Mouse (Mus musculus): Measurements from ENCODE around the gene Gm10645. TPM values are rescaled to one million over a fixed set of nuclear protein-coding genes. Genes with fewer than 3 reads are reported as not detected.

Gene Gm10645
- total RNA-seq (2021): under 1 TPM; 0.68 to 0.92 TPM
- long read RNA-seq, experiment 1: 0 reads
- long read RNA-seq, experiment 2: 0 reads

DNA sequence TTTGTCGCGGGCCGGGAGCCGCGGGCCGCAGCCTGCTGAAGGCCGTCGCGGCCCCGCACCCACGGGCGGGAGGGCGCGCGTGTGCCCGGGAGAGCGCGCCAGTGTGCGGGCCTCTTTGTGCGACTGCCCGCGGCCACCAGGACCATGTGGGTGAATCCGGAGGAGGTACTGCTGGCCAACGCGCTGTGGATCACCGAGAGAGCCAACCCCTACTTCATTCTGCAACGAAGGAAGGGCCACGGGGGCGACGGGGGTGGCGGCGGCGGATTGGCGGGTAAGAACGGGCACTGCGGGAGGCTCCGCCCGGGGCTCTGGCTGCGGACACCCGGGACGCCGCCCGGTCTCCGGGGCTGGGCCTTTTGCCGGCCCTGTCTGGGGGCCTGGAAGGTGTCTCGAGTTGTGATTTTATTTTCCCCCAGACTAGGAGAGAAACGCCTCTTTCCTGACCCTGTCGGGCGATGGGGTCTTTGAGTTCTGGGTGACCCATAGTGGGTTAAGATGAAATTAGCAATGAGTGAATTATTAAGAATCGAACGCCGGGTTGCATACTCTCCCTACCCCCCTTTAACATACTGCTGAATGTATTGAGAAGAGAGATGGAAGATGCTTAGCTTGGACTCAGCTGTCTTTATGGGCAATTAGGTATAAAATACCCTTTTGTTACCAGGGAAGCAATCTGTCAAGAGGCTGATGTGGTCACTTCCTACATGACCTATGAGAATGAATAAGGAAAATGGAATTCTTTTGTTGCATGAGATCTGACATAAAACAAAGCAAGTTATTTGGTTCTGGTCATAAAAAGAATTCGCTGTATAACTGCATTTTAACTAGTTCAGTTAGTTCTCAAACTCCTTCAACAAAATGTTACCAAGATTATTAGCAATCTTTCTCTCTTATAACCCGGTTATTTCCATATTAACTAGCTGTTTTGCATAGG is at the start of gene Gm10645:
Gene Gm10645 (minus strand): TSS at position 240 of the 937 bp plus-strand sequence.
- DNase-seq (ENCODE audit: low spot score in 2 of 2): peak; percentile 28 to 36

GRCm38 (mm10) chr8:83215065-83215464 is 49.1 kb upstream of the Gm10645 start:
- DNase-seq (ENCODE audit: low spot score in 2 of 2): no peak

DNA sequence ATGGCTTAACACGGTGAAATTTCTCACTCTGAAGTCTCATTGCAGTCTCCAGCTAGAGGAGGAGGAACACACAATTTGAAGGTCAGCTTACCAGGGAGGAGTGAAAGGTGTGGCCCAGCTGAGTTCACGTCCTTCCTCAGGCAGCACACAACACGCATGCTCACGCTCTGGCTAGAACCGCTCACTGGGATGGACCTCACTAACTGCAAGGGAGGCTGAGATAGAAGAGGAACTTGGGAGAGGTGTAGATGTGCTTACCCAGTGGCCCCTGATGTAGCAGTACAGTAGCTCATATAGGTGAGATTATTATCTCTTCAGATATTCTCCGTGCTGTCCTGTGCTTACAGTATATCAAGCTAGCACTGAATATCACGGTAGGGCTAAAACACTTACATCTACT is 44.7 kb upstream of the Gm10645 start:
- DNase-seq (ENCODE audit: low spot score in 2 of 2): no peak

GRCm38 (mm10) chr8:83209581-83209980 is 43.6 kb upstream of the Gm10645 start:
- no peak for DNase-seq (ENCODE audit: low spot score in 2 of 2)

GRCm38 (mm10) chr8:83205907-83206306 is 39.9 kb upstream of the Gm10645 start:
- DNase-seq (ENCODE audit: low spot score in 2 of 2): no peak

DNA sequence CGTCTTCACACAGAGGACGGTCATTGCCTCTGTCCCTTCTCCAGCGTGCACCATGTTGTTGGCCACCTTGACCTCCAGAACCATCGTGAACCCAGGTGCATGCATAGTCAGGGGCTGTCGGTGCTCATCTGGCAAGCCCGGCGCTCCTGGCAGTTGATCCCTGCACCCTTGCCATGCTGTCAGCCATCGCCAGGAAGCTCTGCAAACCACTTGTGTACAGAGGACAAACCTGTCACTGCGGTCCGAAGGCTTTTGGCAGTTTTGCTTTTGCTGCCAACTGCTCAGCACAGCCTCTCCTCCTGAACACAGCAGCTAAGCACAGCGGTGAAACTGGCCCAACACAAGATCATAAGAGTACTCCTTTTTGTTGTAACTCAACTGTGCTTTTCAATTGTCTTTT is 37.0 kb upstream of the Gm10645 start:
- no peak for DNase-seq (ENCODE audit: low spot score in 2 of 2)

DNA sequence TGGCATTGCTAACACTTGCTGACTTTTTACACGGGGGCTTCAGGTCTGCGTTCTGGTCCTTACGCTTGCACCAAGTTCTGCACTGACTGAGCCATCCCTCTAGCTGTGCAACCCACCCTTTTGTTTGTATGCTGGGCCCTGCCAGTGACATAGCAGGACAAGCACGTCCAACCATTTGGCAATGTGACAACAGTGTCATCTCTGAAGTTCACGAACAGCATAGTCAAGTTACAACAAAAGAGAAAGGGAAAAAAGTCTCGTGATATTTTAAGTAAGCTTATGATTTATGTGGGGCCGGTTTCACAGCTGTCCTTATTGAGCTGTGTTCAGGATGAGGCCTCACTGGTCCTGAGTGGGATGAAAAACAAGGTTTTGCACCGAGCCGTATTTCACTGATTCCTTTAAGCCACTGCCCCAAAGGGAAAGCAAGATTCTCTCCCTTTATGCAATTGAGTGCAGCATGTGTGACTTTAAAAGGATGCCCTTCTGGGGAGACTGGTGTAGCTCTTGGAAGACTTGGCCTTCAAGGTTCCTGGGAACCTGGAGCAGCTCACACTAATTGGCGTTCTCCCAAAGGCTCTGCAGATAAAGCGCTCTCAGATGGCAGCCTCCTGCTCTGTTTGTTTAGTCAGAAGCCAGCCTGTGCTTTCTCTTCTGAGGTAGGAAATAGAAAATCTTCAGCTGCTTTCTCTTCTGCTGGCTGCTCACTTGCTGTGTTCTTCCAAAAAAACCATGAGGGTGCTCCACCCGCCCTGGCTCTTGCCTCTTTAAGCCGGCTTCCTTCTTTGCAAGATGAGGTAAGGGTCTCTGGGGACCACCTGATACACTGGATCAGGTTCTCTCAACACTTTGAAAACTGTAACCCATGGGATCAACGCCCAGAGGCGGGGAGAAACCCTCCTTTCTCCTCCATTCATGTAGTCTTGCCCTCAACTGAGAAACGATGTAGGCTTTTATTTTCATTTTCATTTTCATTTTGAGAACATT is 34.5 kb upstream of the Gm10645 start:
- no peak for DNase-seq (ENCODE audit: low spot score in 2 of 2)

DNA sequence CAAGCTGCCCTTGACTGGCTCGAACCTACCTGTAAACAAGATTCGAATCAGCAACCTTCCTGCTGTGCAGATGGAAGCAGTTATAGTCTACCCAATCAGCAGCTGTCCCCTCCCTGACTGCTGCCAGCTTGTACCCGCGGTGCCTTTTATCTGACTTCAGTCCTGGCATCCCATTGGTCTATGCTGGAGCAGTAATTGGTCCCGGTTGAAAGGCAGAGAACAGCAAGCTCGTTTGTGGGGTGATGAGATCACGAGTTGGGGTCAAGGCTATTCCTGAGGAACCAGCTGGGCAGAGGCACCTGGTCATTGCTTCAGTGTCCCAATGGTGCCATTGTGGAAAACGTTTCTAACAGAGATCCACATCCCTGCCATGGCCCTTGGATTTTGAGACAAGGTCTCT is 33.7 kb upstream of the Gm10645 start:
- DNase-seq (ENCODE audit: low spot score in 2 of 2): no peak

GRCm38 (mm10) chr8:83196088-83196487 is 30.1 kb upstream of the Gm10645 start:
- DNase-seq (ENCODE audit: low spot score in 2 of 2): no peak

GRCm38 (mm10) chr8:83189538-83190095 is 23.6 kb upstream of the Gm10645 start:
- no peak for DNase-seq (ENCODE audit: low spot score in 2 of 2)

- DNase-seq (ENCODE audit: low spot score in 2 of 2): no peak
Observed at GRCm38 (mm10) chr8:83187363-83187962, 21.5 kb upstream of the Gm10645 start.

DNA sequence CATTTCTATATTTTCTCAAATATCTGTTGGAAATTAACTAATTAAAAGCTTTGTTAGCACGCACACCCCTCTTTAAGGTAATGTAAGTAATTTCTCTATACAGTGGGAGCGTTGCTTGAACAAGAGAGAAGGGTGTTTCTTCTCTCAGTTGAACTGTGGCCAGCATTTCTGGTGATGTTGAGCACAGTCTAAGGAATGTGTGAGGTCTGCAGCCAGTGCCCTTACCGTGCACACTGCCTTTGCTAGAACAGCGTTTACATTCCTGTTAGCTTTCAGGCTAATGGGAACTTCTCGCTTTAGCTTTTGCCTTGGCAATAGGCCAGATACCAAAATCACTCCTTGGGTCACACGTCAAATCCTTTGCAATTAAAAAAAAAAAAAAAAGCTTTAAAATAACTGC is 20.4 kb upstream of the Gm10645 start:
- no peak for DNase-seq (ENCODE audit: low spot score in 2 of 2)

- no peak for DNase-seq (ENCODE audit: low spot score in 2 of 2)
Observed at GRCm38 (mm10) chr8:83182784-83183183, 16.8 kb upstream of the Gm10645 start.

GRCm38 (mm10) chr8:83181851-83182482 is 16.0 kb upstream of the Gm10645 start:
- no peak for DNase-seq (ENCODE audit: low spot score in 2 of 2)

DNA sequence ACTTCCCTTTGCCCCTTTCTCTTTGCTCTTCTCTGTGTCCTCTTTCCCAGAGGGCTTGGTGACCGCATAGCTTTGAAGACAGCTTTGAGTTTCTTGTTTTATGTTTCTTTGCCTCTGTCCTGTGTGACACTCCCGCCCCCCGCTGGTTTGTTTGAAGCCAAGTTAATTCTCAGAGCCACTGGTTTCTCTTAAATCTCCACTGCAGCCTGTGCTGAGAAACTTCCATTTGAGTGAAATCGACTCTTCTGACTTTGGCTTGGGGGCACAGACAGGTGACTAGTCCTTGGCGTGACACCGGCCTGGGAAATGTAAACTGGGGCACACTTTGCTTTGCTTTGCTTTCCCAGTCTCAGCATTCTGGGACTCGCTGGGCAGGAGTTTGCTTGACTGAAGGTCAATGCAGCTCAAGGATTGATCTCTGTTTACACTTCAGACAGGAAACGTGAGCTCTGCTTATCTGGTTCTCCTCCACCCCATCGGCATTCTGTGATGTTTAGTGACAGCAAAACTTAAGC is 12.3 kb upstream of the Gm10645 start:
- DNase-seq (ENCODE audit: low spot score in 2 of 2): no peak

GRCm38 (mm10) chr8:83177317-83178195 is 11.6 kb upstream of the Gm10645 start:
- no peak for DNase-seq (ENCODE audit: low spot score in 2 of 2)

DNA sequence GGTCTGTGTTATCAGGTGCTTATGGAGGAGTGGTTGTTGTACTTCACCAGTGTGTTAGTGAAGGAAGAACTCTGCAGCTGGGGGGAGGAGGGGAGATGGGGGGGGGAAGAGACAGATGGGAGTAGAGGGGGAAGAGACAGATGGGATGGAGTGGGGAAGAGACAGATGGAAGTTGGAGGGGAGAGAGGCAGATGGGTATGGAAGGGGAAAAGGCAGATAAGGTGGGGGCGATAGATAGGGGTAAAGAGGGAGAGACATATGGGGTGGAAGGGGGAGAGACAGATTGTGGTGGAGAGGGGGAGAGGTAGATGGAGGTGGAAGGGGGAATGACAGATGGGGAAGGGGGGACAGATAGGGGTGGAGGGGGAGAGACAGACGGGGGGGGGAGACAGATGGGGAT is 10.8 kb upstream of the Gm10645 start:
- no peak for DNase-seq (ENCODE audit: low spot score in 2 of 2)

GRCm38 (mm10) chr8:83175680-83176079 is 9.7 kb upstream of the Gm10645 start:
- DNase-seq (ENCODE audit: low spot score in 2 of 2): no peak

- DNase-seq (ENCODE audit: low spot score in 2 of 2): no peak
Observed at GRCm38 (mm10) chr8:83170894-83171293, 4.9 kb upstream of the Gm10645 start.
